Mouse (Mus musculus): ENCODE measurements around the gene Sh3kbp1. TPM values are rescaled to one million over a fixed set of nuclear protein-coding genes. Genes with fewer than 3 reads are reported as not detected.

Sh3kbp1 gene
- total and polyA plus RNA-seq, 3 experiments, result 18.6 to 37.7 TPM; not detected in 1

DNA sequence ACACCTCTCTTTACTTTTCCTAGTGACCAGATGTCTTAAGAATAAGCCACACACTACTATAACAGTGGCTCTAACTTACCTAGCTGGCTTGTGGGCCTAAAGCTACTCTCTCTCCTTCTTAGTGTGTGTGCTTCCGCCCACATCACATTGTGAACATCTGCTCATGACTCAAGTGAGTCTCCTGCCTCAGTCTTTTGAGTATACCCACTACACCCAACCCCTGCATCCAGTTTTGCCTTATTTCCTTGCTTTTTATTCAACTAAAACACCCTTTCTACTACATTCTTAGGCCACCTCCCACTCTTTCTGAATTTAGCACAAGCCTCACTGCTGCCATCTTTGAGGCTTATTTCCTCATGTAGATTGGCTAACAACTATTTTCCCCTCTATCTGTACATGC lies 229.8 kb downstream of the Sh3kbp1 start:
- Histone ChIP-seq H3K27ac (ENCODE audit: control insufficient read depth, low read depth, low read length) (no peak overlapping the region), H3K9me3 (replicated peaks; ENCODE audit: insufficient read depth, low read length) (no peaks in the 10 kb centered on the region), H3K36me3 (ENCODE audit: control insufficient read depth in 1 of 2, insufficient read depth in 2 of 2, low read length in 2 of 2) (no peaks in the 10 kb centered on the region), H3K4me3 (ENCODE audit: control insufficient read depth in 1 of 2, insufficient read depth in 1 of 2, low read depth in 2 of 2, low read length in 2 of 2) (no peak overlapping the region), H3K4me1 (ENCODE audit: control insufficient read depth in 1 of 2, insufficient read depth in 2 of 2, low read length in 2 of 2) (no peaks in the 10 kb centered on the region), H3K79me2 (ENCODE audit: control insufficient read depth, insufficient read depth, low read length, poor library complexity) (no peaks in the 10 kb centered on the region), H3K27me3 (ENCODE audit: control insufficient read depth in 1 of 2, insufficient read depth in 2 of 2, low read length in 2 of 2) (no peaks in the 10 kb centered on the region), H3K9ac (ENCODE audit: control insufficient read depth, low read depth, low read length, poor library complexity, severe bottlenecking) (no peak overlapping the region)
- no peak for TF ChIP-seq GABPA (IDR thresholded peaks at IDR 0.05; ENCODE audit: low read depth, low read length)
- TF ChIP-seq ZKSCAN1 (IDR thresholded peaks at IDR 0.05; ENCODE audit: low read depth, low read length), result no peak
- no peak for TF ChIP-seq MAX (IDR thresholded peaks at IDR 0.05; ENCODE audit: low read length)
- TF ChIP-seq ZMIZ1 (IDR thresholded peaks at IDR 0.05; ENCODE audit: low read depth, low read length), result no peak
- TF ChIP-seq JUND (IDR thresholded peaks at IDR 0.05; ENCODE audit: low read depth, low read length), result no peak
- no peak for TF ChIP-seq CHD1 (IDR thresholded peaks at IDR 0.05; ENCODE audit: low read depth, low read length)
- TF ChIP-seq TCF12 (IDR thresholded peaks at IDR 0.05; ENCODE audit: low read depth, low read length), result no peak
- no peak for TF ChIP-seq NELFE (IDR thresholded peaks at IDR 0.05; ENCODE audit: low read depth, low read length)
- TF ChIP-seq BHLHE40 (IDR thresholded peaks at IDR 0.05; ENCODE audit: borderline replicate concordance, low read depth, low read length), result no peak
- DNase-seq (ENCODE audit: low read depth, low spot score), result no peak

DNA sequence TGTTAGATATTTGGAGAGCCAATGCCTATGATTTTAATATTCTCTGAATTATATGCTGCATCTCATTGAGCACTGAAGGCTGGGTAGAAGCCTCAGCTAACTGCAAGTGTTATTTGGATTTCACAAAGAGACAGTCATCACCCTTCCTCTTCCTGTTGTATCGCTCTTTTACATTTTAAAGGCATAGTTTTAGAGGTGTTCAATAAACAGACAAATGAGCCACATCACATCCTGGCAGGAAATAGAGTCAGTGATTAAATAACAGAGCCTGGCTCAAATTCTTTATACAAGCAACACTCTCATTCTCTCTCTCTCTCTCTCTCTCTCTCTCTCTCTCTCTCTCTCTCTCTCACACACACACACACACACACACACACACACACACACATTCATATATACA lies 231.1 kb downstream of the Sh3kbp1 start:
- Histone ChIP-seq H3K27ac (ENCODE audit: control insufficient read depth, low read depth, low read length) (no peak overlapping the region), H3K4me1 (ENCODE audit: control insufficient read depth in 1 of 2, insufficient read depth in 2 of 2, low read length in 2 of 2) (no peaks in the 10 kb centered on the region), H3K79me2 (ENCODE audit: control insufficient read depth, insufficient read depth, low read length, poor library complexity) (no peaks in the 10 kb centered on the region), H3K9ac (ENCODE audit: control insufficient read depth, low read depth, low read length, poor library complexity, severe bottlenecking) (no peak overlapping the region), H3K9me3 (replicated peaks; ENCODE audit: insufficient read depth, low read length) (no peaks in the 10 kb centered on the region), H3K36me3 (ENCODE audit: control insufficient read depth in 1 of 2, insufficient read depth in 2 of 2, low read length in 2 of 2) (no peaks in the 10 kb centered on the region), H3K27me3 (ENCODE audit: control insufficient read depth in 1 of 2, insufficient read depth in 2 of 2, low read length in 2 of 2) (no peaks in the 10 kb centered on the region), H3K4me3 (ENCODE audit: control insufficient read depth in 1 of 2, insufficient read depth in 1 of 2, low read depth in 2 of 2, low read length in 2 of 2) (no peak overlapping the region)
- DNase-seq (ENCODE audit: low read depth, low spot score), result no peak
- TF ChIP-seq MAFK (IDR thresholded peaks at IDR 0.05; ENCODE audit: borderline replicate concordance, low read depth, low read length), result no peak
- TF ChIP-seq E2F4 (IDR thresholded peaks at IDR 0.05; ENCODE audit: borderline replicate concordance, low read depth, low read length), result no peak
- TF ChIP-seq ZMIZ1 (IDR thresholded peaks at IDR 0.05; ENCODE audit: low read depth, low read length), result no peak
- TF ChIP-seq MYC (IDR thresholded peaks at IDR 0.05; ENCODE audit: low read depth, low read length), result no peak
- no peak for TF ChIP-seq EP300 (IDR thresholded peaks at IDR 0.05; ENCODE audit: low read depth in 1 of 2, low read length in 2 of 2)
- no peak for TF ChIP-seq ELF1 (IDR thresholded peaks at IDR 0.05; ENCODE audit: low read depth, low read length)
- no peak for TF ChIP-seq CTCF (IDR thresholded peaks at IDR 0.05 in 2 of 3, conservative IDR thresholded peaks at IDR 0.05 in 1 of 3; ENCODE audit: control insufficient read depth in 1 of 3, insufficient read depth in 1 of 3, low read depth in 2 of 3, low read length in 3 of 3, poor library complexity in 1 of 3, severe bottlenecking in 1 of 3)
- TF ChIP-seq MAZ (IDR thresholded peaks at IDR 0.05; ENCODE audit: low read depth, low read length), result no peak
- TF ChIP-seq POLR2A (IDR thresholded peaks at IDR 0.05; ENCODE audit: control insufficient read depth in 1 of 2, insufficient read depth in 1 of 2, low read depth in 1 of 2, low read length in 2 of 2, poor library complexity in 1 of 2), result no peak
